Mouse (Mus musculus): ENCODE data around the gene Kif3c. TPM values are rescaled to one million over a fixed set of nuclear protein-coding genes. Genes with fewer than 3 reads are reported as not detected.

Gene Kif3c
- 13.6 and 16.4 TPM in 2 replicates for polyA plus RNA-seq (2012; rRNA removed)

DNA sequence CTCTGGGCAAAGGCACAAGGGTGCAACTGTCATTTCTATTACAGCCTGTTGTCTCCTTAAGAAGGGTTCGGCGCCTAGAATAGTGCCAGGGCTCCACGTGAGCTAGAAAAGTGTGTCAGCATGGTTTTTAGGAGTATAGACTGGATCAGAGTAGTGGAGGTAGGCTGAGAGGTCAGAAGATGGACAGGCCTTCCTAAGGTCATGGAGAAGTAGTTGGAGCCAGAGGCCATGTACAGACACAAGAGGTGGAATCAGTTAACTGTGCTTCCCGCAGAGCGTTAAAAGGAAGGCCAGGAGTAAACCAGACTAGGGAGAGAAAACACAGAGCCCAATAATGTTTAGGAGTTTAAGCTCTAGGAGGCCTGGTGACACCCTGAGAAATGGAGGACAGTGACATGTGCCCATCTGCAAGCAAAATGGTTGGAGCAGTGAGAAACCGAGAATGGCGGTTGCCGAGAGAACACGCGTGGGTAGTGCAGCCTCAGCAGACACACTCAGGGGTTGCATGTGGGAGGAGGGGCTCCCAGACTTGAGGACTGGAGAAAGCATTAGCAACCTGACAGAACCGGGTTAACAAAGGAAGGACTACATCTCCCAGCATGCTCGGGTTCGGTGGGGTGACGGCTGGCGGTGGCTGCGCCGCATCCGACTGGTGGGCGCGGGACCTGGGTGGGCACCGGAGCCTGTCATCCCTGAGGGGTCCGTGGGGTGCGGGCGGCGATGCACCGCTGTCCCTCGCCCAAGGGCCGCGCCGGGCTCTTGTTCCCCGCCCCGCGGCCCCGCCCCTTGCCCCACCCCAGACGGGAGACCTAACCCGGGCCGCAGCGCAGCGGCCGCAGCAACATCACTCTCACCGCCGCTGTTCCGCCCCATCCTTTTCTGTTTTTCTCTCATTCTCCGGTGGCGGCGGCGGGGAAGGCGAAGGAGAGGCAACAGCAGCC lies at the start of gene Kif3c:
Kif3c (plus strand) TSS at position 625 of the 941 bp plus-strand sequence.

DNA sequence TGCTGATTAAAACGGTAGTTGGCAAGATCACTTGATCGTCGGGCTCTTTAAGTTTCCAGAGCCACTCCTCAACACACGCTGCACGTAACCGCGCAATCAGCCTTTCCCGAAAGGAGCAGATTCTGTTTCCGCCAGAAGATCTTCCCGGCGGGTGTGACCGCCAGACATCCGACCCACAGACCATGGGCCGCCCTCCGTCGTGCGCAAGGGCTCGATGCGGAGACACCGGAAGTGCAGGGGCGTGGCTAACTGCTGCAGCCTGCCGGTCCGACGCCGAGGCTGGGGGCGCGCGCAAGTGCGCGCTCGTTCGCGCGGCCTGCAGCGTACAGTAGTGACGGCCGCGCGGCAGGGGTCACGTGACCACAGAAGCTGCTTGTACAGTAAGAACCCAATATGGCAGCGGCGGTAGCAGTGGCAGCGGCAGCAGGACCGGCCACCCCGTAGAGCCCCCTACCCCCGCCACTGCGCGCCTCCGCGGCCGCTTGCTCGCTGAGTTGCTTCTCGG lies 61.6 kb downstream of the Kif3c start, which contains the start of gene Asxl2:
Asxl2 (plus strand) TSS at position 328 of the 505 bp plus-strand sequence.

Other genes starting within 250 kb of the Kif3c start
- gene Rab10, start 55.2 kb upstream of the Kif3c start, polyA plus RNA-seq (2012; rRNA removed): 30.7 and 44.9 TPM in 2 replicates
- 8.1 and 9.5 TPM in 2 replicates for gene Asxl2, start 61.7 kb downstream of the Kif3c start, polyA plus RNA-seq (2012; rRNA removed)
- gene Dtnb, start 207.2 kb downstream of the Kif3c start, polyA plus RNA-seq (2012; rRNA removed): 68.0 and 80.9 TPM in 2 replicates

Measured in ovary, adult 2 months (tissue).